Mouse (Mus musculus) liver, adult 2 months (tissue): ENCODE measurements around the gene Foxn4. TPM values are rescaled to one million over a fixed set of nuclear protein-coding genes. Genes with fewer than 3 reads are reported as not detected.

Experiments used
- DNase-seq: peaks from one replicate; pipeline ENCODE4 v3.0.0-alpha.2; 2011; ENCODE audit warnings: low read depth, low spot score; ENCODE audit errors: extremely low read depth
- H3K27ac ChIP-seq: fragments of 200-500 bp; replicated peaks from 2 replicates; pipeline ENCODE4 v1.5.1; 2012; ENCODE audit warnings: low read depth, mild to moderate bottlenecking, control low read depth, inconsistent platforms, low read length; ENCODE audit not compliant: insufficient read depth
- H3K27me3 ChIP-seq: fragments of 200-500 bp; 2 replicates; pipeline ENCODE4 v1.6.1; 2012; ENCODE audit warnings: mild to moderate bottlenecking, moderate library complexity, low read length, inconsistent platforms; ENCODE audit not compliant: control insufficient read depth, insufficient read depth
- H3K36me3 ChIP-seq: fragments of 200-500 bp; 2 replicates; pipeline ENCODE4 v1.6.1; 2012; ENCODE audit warnings: low read length, inconsistent platforms; ENCODE audit not compliant: control insufficient read depth, insufficient read depth
- H3K4me1 ChIP-seq: fragments of 200-500 bp; 2 replicates; pipeline ENCODE4 v1.6.1; 2011; ENCODE audit warnings: low read length; ENCODE audit not compliant: control insufficient read depth, insufficient read depth
- H3K4me3 ChIP-seq: fragments of 200-500 bp; 2 replicates; pipeline ENCODE4 v1.5.1; 2011; ENCODE audit warnings: low read depth, mild to moderate bottlenecking, control low read depth, low read length, moderate library complexity; ENCODE audit not compliant: insufficient read depth
- H3K79me2 ChIP-seq: fragments of 200-500 bp; 2 replicates; pipeline ENCODE4 v1.6.1; 2012; ENCODE audit warnings: inconsistent platforms, mild to moderate bottlenecking, low read length, moderate library complexity; ENCODE audit not compliant: control insufficient read depth, insufficient read depth
- H3K9ac ChIP-seq: fragments of 200-500 bp; 2 replicates; pipeline ENCODE4 v1.6.1; 2012; ENCODE audit warnings: low read depth, mild to moderate bottlenecking, control low read depth, inconsistent platforms, low read length
- CTCF ChIP-seq: fragments of 200-500 bp; IDR thresholded peaks from 2 replicates; pipeline ENCODE4 v1.5.1; 2011; ENCODE audit warnings: low read depth, low read length, control low read depth
- POLR2A ChIP-seq: fragments of 200-500 bp; IDR thresholded peaks from 2 replicates; pipeline ENCODE4 v1.6.1; 2011; ENCODE audit warnings: low read length, control low read depth; ENCODE audit not compliant: insufficient read depth; ENCODE audit errors: extremely low read depth
- whole genome bisulfite sequencing: fragments of 180-500 bp; shearing (Covaris S2); methylation state at CpG from one replicate; pipeline ENCODE4 v1.1.7; 2018; 5-methylcytosine and 5-hydroxymethylcytosine counted together
- polyA plus RNA-seq: library from polyadenylated mRNA; depleted of rRNA; stranded (reverse); fragments of >200 nt; gene quantifications from 2 replicates; pipeline ENCODE4 v1.2.3, GENCODE M21; 2012; rRNA removed
- total RNA-seq: library from RNA; depleted of rRNA; stranded (reverse); fragments of >200 nt; gene quantifications from 2 replicates; pipeline ENCODE4 v1.2.3, GENCODE M21; 2014; rRNA removed

Foxn4 gene
- total and polyA plus RNA-seq, 2 experiments = not detected

GRCm38 (mm10) chr5:114218771-114219170 lies 54.8 kb downstream of the Foxn4 start:
- TF ChIP-seq POLR2A (no peak), CTCF (no peak)
- DNase-seq = no peak
- peaks cover 57% of the 10 kb centered on the region for H3K36me3 ChIP-seq
- H3K27ac ChIP-seq = no peak overlapping the region
- no peaks in the 10 kb centered on the region for H3K79me2 ChIP-seq
- no peaks in the 10 kb centered on the region for H3K4me1 ChIP-seq
- 93% methylated on average over 14 of the region's 14 CpGs for WGBS
- H3K27me3 ChIP-seq = no peaks in the 10 kb centered on the region
- no peak overlapping the region for H3K4me3 ChIP-seq
- H3K9ac ChIP-seq = no peak overlapping the region

GRCm38 (mm10) chr5:114213183-114213582 lies 60.4 kb downstream of the Foxn4 start:
- Histone ChIP-seq H3K27me3 (no peaks in the 10 kb centered on the region), H3K36me3 (peaks cover 47% of the 10 kb centered on the region), H3K4me3 (no peak overlapping the region), H3K9ac (no peak overlapping the region), H3K79me2 (no peaks in the 10 kb centered on the region), H3K4me1 (no peaks in the 10 kb centered on the region), H3K27ac (no peak overlapping the region)
- WGBS = 72% methylated on average over 10 of the region's 10 CpGs
- TF ChIP-seq CTCF (no peak), POLR2A (no peak)
- DNase-seq = no peak

- TF ChIP-seq CTCF (no peak), POLR2A (no peak)
- peaks cover 35% of the 10 kb centered on the region; the same call in 1 of the 2 replicates for H3K36me3 ChIP-seq
- no peaks in the 10 kb centered on the region for H3K27me3 ChIP-seq
- H3K9ac ChIP-seq = no peak overlapping the region
- H3K4me3 ChIP-seq = no peak overlapping the region
- no peak for DNase-seq
- 93% methylated on average over 2 of the region's 2 CpGs for WGBS
- no peak overlapping the region for H3K27ac ChIP-seq
- H3K4me1 ChIP-seq = no peaks in the 10 kb centered on the region
- no peaks in the 10 kb centered on the region for H3K79me2 ChIP-seq
Measured at GRCm38 (mm10) chr5:114206158-114206557, 67.4 kb downstream of the Foxn4 start.

Other genes starting within 250 kb of the Foxn4 start
- 6.6 and 9.2 TPM in 2 replicates for gene Usp30, start 208.3 kb downstream of the Foxn4 start, total RNA-seq
- gene Usp30, start 208.3 kb downstream of the Foxn4 start, polyA plus RNA-seq = 14.8 and 16.7 TPM in 2 replicates
- 0.07 TPM in 1 of 2 replicates, not detected in the other for gene Svop, start 182.2 kb downstream of the Foxn4 start, total RNA-seq
- gene Svop, start 182.2 kb downstream of the Foxn4 start, polyA plus RNA-seq = not detected in 2 replicates
- gene Alkbh2, start 145.6 kb downstream of the Foxn4 start, total RNA-seq = 3.1 and 5.1 TPM in 2 replicates
- 7.0 and 10.1 TPM in 2 replicates for gene Alkbh2, start 145.6 kb downstream of the Foxn4 start, polyA plus RNA-seq
- 2.4 and 4.6 TPM in 2 replicates for gene Ung, start 143.4 kb downstream of the Foxn4 start, total RNA-seq
- gene Ung, start 143.4 kb downstream of the Foxn4 start, polyA plus RNA-seq = 5.0 and 5.3 TPM in 2 replicates
- gene Acacb, start 127.3 kb downstream of the Foxn4 start, total RNA-seq = 26.8 and 39.4 TPM in 2 replicates
- 27.9 and 45.8 TPM in 2 replicates for gene Acacb, start 127.3 kb downstream of the Foxn4 start, polyA plus RNA-seq
- 0.09 and 0.27 TPM in 2 replicates for gene Myo1h, start 15.4 kb upstream of the Foxn4 start, total RNA-seq
- gene Myo1h, start 15.4 kb upstream of the Foxn4 start, polyA plus RNA-seq = not detected in 2 replicates
- 11.4 and 12.8 TPM in 2 replicates for gene Kctd10, start 106.7 kb upstream of the Foxn4 start, total RNA-seq
- 14.4 and 15.1 TPM in 2 replicates for gene Kctd10, start 106.7 kb upstream of the Foxn4 start, polyA plus RNA-seq
- 15.8 and 21.2 TPM in 2 replicates for gene Ube3b, start 106.8 kb upstream of the Foxn4 start, total RNA-seq
- gene Ube3b, start 106.8 kb upstream of the Foxn4 start, polyA plus RNA-seq = 46.2 and 52.3 TPM in 2 replicates
- 13.2 and 14.5 TPM in 2 replicates for gene Mmab, start 170.3 kb upstream of the Foxn4 start, total RNA-seq
- gene Mmab, start 170.3 kb upstream of the Foxn4 start, polyA plus RNA-seq = 22.2 and 22.4 TPM in 2 replicates
- gene Mvk, start 170.5 kb upstream of the Foxn4 start, total RNA-seq = 36.6 and 39.2 TPM in 2 replicates
- 59.5 and 63.0 TPM in 2 replicates for gene Mvk, start 170.5 kb upstream of the Foxn4 start, polyA plus RNA-seq